Mouse (Mus musculus) cortical plate, adult 2 months (tissue): ENCODE data around the gene Zfp575.

ENCODE experiments used
- CTCF ChIP-seq: fragments of 200-500 bp; IDR thresholded peaks from 2 replicates; pipeline ENCODE4 v1.5.1; 2011; ENCODE audit warnings: mild to moderate bottlenecking, control low read depth, low read length; ENCODE audit not compliant: insufficient read depth; ENCODE audit errors: extremely low read depth
- POLR2A ChIP-seq: fragments of 200-500 bp; IDR thresholded peaks from 2 replicates; pipeline ENCODE4 v1.6.1; 2011; ENCODE audit warnings: mild to moderate bottlenecking, low read length, control low read depth; ENCODE audit not compliant: insufficient read depth; ENCODE audit errors: extremely low read depth

GRCm38 (mm10) chr7:24636264-24636663, 48.8 kb upstream of the Zfp575 start, which contains the start of gene Lypd3:
- TF ChIP-seq POLR2A (no peak), CTCF (no peak)
